Mouse (Mus musculus) layer of hippocampus, postnatal 25 days (tissue): ENCODE results near the gene Siae. TPM values are rescaled to one million over a fixed set of nuclear protein-coding genes. Genes with fewer than 3 reads are reported as not detected.

ENCODE experiments used
- DNase-seq, 2 experiments: peaks; one replicate each; pipeline ENCODE4 v3.0.0; 2022; ENCODE audit warnings: mixed read lengths in 2 of 2, low spot score in 1 of 2; ENCODE audit errors: extremely low spot score in 1 of 2
- total RNA-seq, 2 experiments: library from RNA; stranded (reverse); gene quantifications; 2 replicates each; pipeline ENCODE4 v1.2.3; 2021

Siae gene
- total RNA-seq, 2 experiments from 2014 or later: 11.7 to 12.3 TPM

DNA sequence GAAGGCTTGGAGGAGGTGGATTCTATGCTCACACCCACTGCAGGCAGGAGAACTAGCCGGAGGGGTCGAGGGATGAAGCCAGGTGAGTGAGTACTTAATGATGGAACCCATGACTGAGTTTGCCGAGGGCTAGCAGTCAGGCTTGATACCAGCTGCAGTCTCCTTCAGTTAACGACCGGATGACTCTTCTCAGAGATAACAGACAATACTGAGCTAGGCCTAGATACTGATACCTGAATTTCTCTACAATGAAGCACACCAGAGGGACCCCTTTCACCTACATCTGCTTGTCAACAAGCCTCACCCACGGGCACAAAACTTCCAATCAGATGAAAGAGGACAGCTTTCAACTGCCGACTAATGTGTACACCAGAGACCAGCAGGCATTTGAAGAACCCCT is 110.5 kb downstream of the Siae start:
- DNase-seq: no peak

DNA sequence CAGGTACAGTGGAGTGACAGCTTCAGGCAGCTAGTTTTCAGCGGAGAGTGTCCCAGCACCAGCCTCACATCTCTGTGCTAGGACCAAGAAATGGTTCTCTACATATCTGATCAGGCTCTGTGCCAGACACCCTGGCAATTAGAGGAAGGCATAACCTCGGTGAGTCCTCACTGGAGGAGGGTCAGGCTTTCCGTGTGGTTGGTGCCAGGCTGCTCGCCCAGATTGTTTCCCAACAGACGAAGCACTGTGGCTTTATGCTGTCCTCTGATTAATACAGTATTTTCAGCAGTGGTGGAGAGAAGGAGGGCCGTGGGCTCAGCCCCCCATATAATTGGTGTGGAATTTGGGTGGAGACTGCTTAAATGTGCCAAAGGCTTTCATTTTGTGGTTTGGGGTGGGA is 113.6 kb downstream of the Siae start, which contains the start of gene Panx3:
TSS of gene Panx3 (minus strand) at position 121 of the 400 bp plus-strand sequence.
- no peak for DNase-seq

- DNase-seq: no peak
Measured at GRCm38 (mm10) chr9:37669678-37670077, 114.2 kb downstream of the Siae start.

DNA sequence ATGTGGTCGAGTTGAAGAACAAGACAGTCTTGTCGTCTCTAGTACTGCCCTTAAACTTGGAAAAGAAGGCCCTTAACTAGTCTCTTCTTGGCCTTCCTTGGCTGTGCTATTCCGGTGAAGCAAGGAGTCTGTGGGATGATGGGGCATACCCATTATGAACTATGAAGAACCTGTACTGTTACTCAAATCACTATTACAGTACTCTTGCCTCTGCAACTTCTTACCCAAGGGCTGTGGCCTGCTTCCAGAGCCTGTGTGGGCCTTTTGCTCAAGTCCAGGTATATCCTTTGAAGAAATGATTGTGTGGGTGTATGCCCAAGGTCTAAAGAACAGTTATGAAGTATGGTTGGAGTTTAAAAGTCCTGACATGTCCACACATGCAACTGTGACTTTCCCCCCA is 114.8 kb downstream of the Siae start:
- DNase-seq: no peak

GRCm38 (mm10) chr9:37675287-37675686 is 119.8 kb downstream of the Siae start:
- no peak for DNase-seq

- no peak for DNase-seq
Measured at GRCm38 (mm10) chr9:37681123-37681522, 125.6 kb downstream of the Siae start.

- DNase-seq: no peak
Measured at GRCm38 (mm10) chr9:37687288-37687940, 131.9 kb downstream of the Siae start.

DNA sequence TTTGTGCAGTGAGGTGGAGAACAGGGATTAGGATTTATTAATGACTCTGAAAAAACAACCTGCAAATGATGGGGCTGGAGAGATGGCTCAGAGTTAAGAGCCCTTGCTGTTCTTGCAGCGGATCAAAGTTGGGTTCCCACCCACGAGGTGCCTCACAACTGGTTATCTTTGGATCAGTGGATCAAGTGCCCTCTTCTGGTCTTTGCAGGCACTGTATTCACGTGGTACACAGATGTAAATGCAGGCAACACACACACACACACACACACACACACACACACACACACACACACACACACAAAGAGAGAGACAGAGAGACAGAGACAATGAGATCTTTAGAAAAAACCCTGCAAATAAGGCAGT is 132.4 kb downstream of the Siae start:
- DNase-seq: no peak

DNA sequence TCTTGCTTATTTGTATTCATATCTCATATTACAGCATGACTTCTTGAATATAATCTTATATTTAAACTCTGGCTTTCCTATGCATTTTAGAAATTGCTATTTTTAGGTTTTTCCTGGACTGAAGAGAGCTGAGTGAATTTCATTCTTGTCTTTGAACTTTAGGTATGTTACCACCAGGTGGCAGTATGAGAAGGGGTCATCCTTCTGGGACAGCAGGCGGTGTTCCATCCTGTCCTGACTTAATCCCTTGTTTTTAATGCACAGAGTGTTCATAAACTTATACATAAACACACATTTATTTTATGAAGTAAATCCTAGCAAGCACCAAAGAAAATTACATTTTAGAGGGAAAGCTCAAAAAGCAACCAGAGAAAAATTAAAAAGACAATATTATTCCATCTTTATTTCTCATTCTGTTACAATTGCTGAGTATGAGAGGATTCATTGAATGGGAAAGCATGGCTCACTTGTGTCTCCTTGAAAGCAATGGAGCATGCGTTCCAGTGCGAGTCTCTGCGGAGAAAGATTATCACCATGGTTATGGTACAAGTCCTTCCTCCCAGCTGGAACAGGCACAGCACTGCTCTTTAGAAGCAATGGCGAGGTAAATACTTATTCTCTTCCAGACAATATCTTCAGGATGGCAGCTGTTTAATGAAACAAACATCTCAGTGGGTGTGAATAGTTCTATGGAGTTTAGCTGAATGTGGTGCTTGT is 134.6 kb downstream of the Siae start:
- DNase-seq: no peak

Other genes with a start within 250 kb of the Siae start
- 1 to 10 TPM; 1.4 to 2.2 TPM for gene Ccdc15, start 207.3 kb upstream of the Siae start, total RNA-seq
- 10 to 100 TPM; 76.5 to 77.5 TPM for gene Hepacam, start 188.3 kb upstream of the Siae start, total RNA-seq
- 1 to 10 TPM; 5.3 to 6.7 TPM for gene Robo4, start 153.8 kb upstream of the Siae start, total RNA-seq
- gene Robo3, start 122.5 kb upstream of the Siae start, total RNA-seq: 10 to 100 TPM; 10.2 to 20.0 TPM
- 10 to 100 TPM; 20.0 to 21.6 TPM for gene Msantd2, start 66.4 kb upstream of the Siae start, total RNA-seq
- gene Esam, start 27.6 kb upstream of the Siae start, total RNA-seq: 10 to 100 TPM; 17.2 to 17.8 TPM
- 1 to 10 TPM; 2.8 to 4.4 TPM for gene Vsig2, start 16.4 kb upstream of the Siae start, total RNA-seq
- gene Nrgn, start 2.8 kb upstream of the Siae start, total RNA-seq: 1,000 to 10,000 TPM; 1,702 to 1,721 TPM
- 1 to 10 TPM; 2.3 to 2.8 TPM for gene Spa17, start 58.0 kb downstream of the Siae start, total RNA-seq
- 10 to 100 TPM; 47.4 to 49.8 TPM for gene Tbrg1, start 101.6 kb downstream of the Siae start, total RNA-seq
- not detected for gene Panx3, start 113.5 kb downstream of the Siae start, total RNA-seq
- not detected for gene Olfr160, start 160.6 kb downstream of the Siae start, total RNA-seq
- not detected for gene Olfr874, start 189.4 kb downstream of the Siae start, total RNA-seq
- gene Olfr875, start 216.2 kb downstream of the Siae start, total RNA-seq: not detected
- gene Olfr876, start 247.3 kb downstream of the Siae start, total RNA-seq: not detected